Mouse (Mus musculus): ENCODE measurements around the gene Zfp740.

DNA sequence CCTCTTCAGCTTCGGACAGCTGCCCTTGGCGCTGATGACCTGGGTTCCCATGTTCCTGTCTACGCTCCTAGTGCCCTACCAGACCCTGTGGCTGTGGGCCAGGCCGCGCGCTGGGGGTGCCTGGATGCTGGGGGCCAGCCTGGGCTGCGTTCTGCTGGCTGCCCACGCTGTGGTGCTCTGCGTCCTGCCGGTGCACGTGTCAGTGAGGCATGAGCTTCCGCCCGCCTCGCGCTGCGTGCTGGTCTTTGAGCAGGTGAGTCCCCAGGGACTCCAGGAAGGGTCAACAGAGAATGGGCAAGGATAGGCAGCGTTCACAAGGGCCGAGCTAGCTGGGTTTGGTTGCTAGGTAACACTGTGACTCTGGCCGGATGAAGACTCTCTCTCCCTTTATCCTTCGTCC, 46.2 kb upstream of the Zfp740 start:
- TF ChIP-seq GATA1 (IDR thresholded peaks at IDR 0.05; ENCODE audit: low read length) (no peak), TAL1 (IDR thresholded peaks at IDR 0.05; ENCODE audit: low read length) (no peak)
